23 mouse cellular contexts compared by ENCODE assay signal in the genomic region with DNA sequence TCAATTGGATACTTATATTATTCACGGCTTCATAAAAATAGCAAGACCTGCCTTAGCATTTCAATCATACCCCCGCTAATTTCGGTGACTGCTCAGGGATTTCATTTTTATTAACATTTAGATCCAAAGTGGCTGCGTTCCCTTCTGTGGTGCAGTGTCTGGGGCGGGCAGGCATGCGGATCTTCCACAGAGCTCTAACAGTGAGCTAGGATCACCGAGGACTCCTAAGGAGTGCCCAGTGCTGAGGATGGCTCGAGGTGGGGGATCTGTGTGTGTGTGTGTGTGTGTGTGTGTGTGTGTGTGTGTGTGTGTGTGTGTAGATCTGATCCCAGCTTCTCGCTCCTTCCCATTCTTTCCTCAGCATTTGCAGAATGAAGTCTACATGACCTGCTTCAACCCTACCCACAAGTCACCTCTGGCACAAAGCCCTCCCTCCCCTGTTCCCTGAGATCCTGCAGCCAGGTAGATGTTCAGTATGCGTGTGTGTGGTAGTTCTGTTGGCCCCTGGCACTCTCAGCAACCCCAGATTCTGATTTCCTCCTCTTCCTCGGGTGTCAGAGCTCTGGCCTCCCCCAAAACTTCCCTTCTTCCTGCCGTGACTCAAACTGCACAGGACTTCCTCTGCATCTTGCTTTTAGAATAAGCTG.
DNase-seq lines count a peak whose midpoint lies in the region; ATAC-seq and TF ChIP-seq lines count a peak whose summit lies in the region.
"Had no signal": no experiment of that assay in that cellular context is flagged by ENCODE, and none has a peak within 500 bp of the region (broad histone marks: within the 10 kb centered on the region; RNA-seq: fewer than 3 reads in every experiment).

No protein-coding gene starts in this region.

- no peak overlapping the region for H3K4me2 ChIP-seq in liver, embryonic 11.5 days
- H3K4me2 ChIP-seq in liver, postnatal 0 days (ENCODE audit: low read depth, low read length) = no peak overlapping the region
- H3K4me2 ChIP-seq in hindbrain, embryonic 13.5 days = peak overlapping the region; percentile 32
- peak overlapping the region; percentile 33; the same call in 1 of the 2 replicates for H3K4me2 ChIP-seq in midbrain, embryonic 14.5 days (ENCODE audit: low read length)
- H3K4me2 ChIP-seq in intestine, embryonic 16.5 days (ENCODE audit: low read depth, low read length) = no peak overlapping the region
- H3K4me2 ChIP-seq: forebrain, embryonic 13.5 days; heart, embryonic 13.5 days had no signal

- no peaks in the 10 kb centered on the region for H3K27me3 ChIP-seq in liver, embryonic 11.5 days (replicated peaks; ENCODE audit: control insufficient read depth, insufficient read depth, low read length)
- H3K27me3 ChIP-seq in liver, postnatal 0 days (ENCODE audit: insufficient read depth, low read length) = peaks cover 4% of the 10 kb centered on the region; the same call in 1 of the 2 replicates
- H3K27me3 ChIP-seq in hindbrain, embryonic 13.5 days = peaks cover 41% of the 10 kb centered on the region
- H3K27me3 ChIP-seq in midbrain, embryonic 14.5 days (ENCODE audit: control insufficient read depth, insufficient read depth, low read length) = 0 out of 2 replicates have a peak, but pooled peaks cover 4% of the 10 kb centered on the region
- H3K27me3 ChIP-seq in intestine, embryonic 16.5 days (replicated peaks; ENCODE audit: control insufficient read depth, insufficient read depth, low read length) = no peaks in the 10 kb centered on the region
- H3K27me3 ChIP-seq: CH12.LX; forebrain, embryonic 13.5 days had no signal

- no peaks in the 10 kb centered on the region for H3K9me3 ChIP-seq in liver, embryonic 11.5 days (ENCODE audit: control insufficient read depth, low read length)
- no peaks in the 10 kb centered on the region; the same call in 1 of the 2 replicates for H3K9me3 ChIP-seq in liver, postnatal 0 days (ENCODE audit: low read length)
- no peaks in the 10 kb centered on the region for H3K9me3 ChIP-seq in hindbrain, embryonic 13.5 days
- H3K9me3 ChIP-seq in midbrain, embryonic 14.5 days (ENCODE audit: control insufficient read depth, low read length) = no peaks in the 10 kb centered on the region
- H3K9me3 ChIP-seq in intestine, embryonic 16.5 days (ENCODE audit: control insufficient read depth, low read length) = no peaks in the 10 kb centered on the region
- H3K9me3 ChIP-seq: forebrain, embryonic 13.5 days; G1E; heart, embryonic 13.5 days had no signal

- no peaks in the 10 kb centered on the region for H3K4me1 ChIP-seq in liver, embryonic 11.5 days (replicated peaks; ENCODE audit: control insufficient read depth, insufficient read depth, low read length)
- H3K4me1 ChIP-seq in liver, postnatal 0 days (ENCODE audit: insufficient read depth) = no peaks in the 10 kb centered on the region
- peaks cover 17% of the 10 kb centered on the region for H3K4me1 ChIP-seq in hindbrain, embryonic 13.5 days (replicated peaks)
- H3K4me1 ChIP-seq in midbrain, embryonic 14.5 days (ENCODE audit: control insufficient read depth, insufficient read depth, low read length) = peaks cover 8% of the 10 kb centered on the region
- H3K4me1 ChIP-seq in intestine, embryonic 16.5 days (ENCODE audit: control insufficient read depth, insufficient read depth, low read length) = no peaks in the 10 kb centered on the region

- H3K9ac ChIP-seq in liver, embryonic 11.5 days (ENCODE audit: low read depth, low read length) = no peak overlapping the region
- H3K9ac ChIP-seq in liver, postnatal 0 days (replicated peaks) = no peak overlapping the region
- H3K9ac ChIP-seq in hindbrain, embryonic 13.5 days = no peak overlapping the region
- no peak overlapping the region for H3K9ac ChIP-seq in midbrain, embryonic 14.5 days (replicated peaks; ENCODE audit: low read length)
- H3K9ac ChIP-seq in intestine, embryonic 16.5 days (ENCODE audit: low read depth, low read length) = no peak overlapping the region
- H3K9ac ChIP-seq: forebrain, embryonic 13.5 days; heart, embryonic 13.5 days had no signal

- no peak overlapping the region for H3K4me3 ChIP-seq in liver, embryonic 11.5 days (ENCODE audit: low read depth, low read length)
- no peak overlapping the region for H3K4me3 ChIP-seq in liver, postnatal 0 days (ENCODE audit: low read depth, low read length)
- no peak overlapping the region for H3K4me3 ChIP-seq in hindbrain, embryonic 13.5 days
- no peak overlapping the region for H3K4me3 ChIP-seq in midbrain, embryonic 14.5 days (replicated peaks; ENCODE audit: low read depth, low read length)
- no peak overlapping the region for H3K4me3 ChIP-seq in intestine, embryonic 16.5 days (ENCODE audit: low read length)
- H3K4me3 ChIP-seq: forebrain, embryonic 13.5 days; heart, embryonic 13.5 days had no signal

- no peak for TF ChIP-seq EP300 in liver, postnatal 0 days (IDR thresholded peaks at IDR 0.05; ENCODE audit: low read depth)

- peak; percentile 27 for DNase-seq in liver, embryonic 11.5 days (ENCODE audit: low spot score)
- no peak for DNase-seq in liver, postnatal 0 days
- DNase-seq in NIH3T3 (ENCODE audit: low read depth) = peak; percentile 24
- DNase-seq in midbrain, embryonic 14.5 days = no peak
- no peak for DNase-seq in left cerebral cortex, adult 18-20 months (ENCODE audit: low spot score in 2 of 2)
- DNase-seq in urinary bladder, postnatal 14 days (ENCODE audit: low spot score) = no peak
- DNase-seq: adrenal gland, adult 2 months; B cell, adult 2 months; cerebellum, adult 2 months; cerebellum, postnatal 36 days; kidney, adult 2 months; layer of hippocampus, adult 9-11 months; lung, adult 18-20 months; lung, postnatal 10 days had no signal

- WGBS in liver, embryonic 11.5 days = 74% methylated on average over 12 of the region's 12 CpGs
- 71% methylated on average over 12 of the region's 12 CpGs for WGBS in liver, postnatal 0 days (ENCODE audit: insufficient replicate concordance)
- WGBS in hindbrain, embryonic 13.5 days = 61% methylated on average over 12 of the region's 12 CpGs
- 49% methylated on average over 12 of the region's 12 CpGs for WGBS in midbrain, embryonic 14.5 days
- WGBS in intestine, embryonic 16.5 days = 65% methylated on average over 12 of the region's 12 CpGs

- H3K36me3 ChIP-seq in liver, embryonic 11.5 days (ENCODE audit: control insufficient read depth, insufficient read depth, low read length) = no peaks in the 10 kb centered on the region
- H3K36me3 ChIP-seq in liver, postnatal 0 days (replicated peaks; ENCODE audit: insufficient read depth, low read length) = no peaks in the 10 kb centered on the region
- H3K36me3 ChIP-seq in hindbrain, embryonic 13.5 days = no peaks in the 10 kb centered on the region
- H3K36me3 ChIP-seq in midbrain, embryonic 14.5 days (ENCODE audit: control insufficient read depth, insufficient read depth, low read length) = no peaks in the 10 kb centered on the region
- H3K36me3 ChIP-seq in intestine, embryonic 16.5 days (ENCODE audit: control insufficient read depth, insufficient read depth, low read length) = no peaks in the 10 kb centered on the region
- H3K36me3 ChIP-seq: G1E; heart, embryonic 13.5 days had no signal

- no peak for TF ChIP-seq CTCF in liver, postnatal 0 days (IDR thresholded peaks at IDR 0.05; ENCODE audit: low read depth)

- ATAC-seq in liver, embryonic 11.5 days (replicated peaks; ENCODE audit: low FRiP score) = no peak
- ATAC-seq in liver, postnatal 0 days = no peak
- ATAC-seq in hindbrain, embryonic 13.5 days (ENCODE audit: low FRiP score) = peak; percentile 82
- peak; percentile 57; the same call in 1 of the 2 replicates for ATAC-seq in midbrain, embryonic 14.5 days (ENCODE audit: low FRiP score, low TSS enrichment)
- no peak for ATAC-seq in intestine, embryonic 16.5 days
- ATAC-seq: forebrain, embryonic 13.5 days; inflammation-experienced regulatory T-cells, adult 6 months had no signal

- H3K27ac ChIP-seq in liver, embryonic 11.5 days (ENCODE audit: low read depth, low read length) = no peak overlapping the region
- H3K27ac ChIP-seq in liver, postnatal 0 days (ENCODE audit: low read depth) = no peak overlapping the region
- peak overlapping the region; percentile 35; the same call in 1 of the 2 replicates for H3K27ac ChIP-seq in hindbrain, embryonic 13.5 days
- H3K27ac ChIP-seq in midbrain, embryonic 14.5 days (replicated peaks; ENCODE audit: low read depth, low read length) = no peak overlapping the region
- H3K27ac ChIP-seq in intestine, embryonic 16.5 days (ENCODE audit: low read length) = no peak overlapping the region
- H3K27ac ChIP-seq: forebrain, embryonic 13.5 days; heart, embryonic 13.5 days; kidney, postnatal 0 days; stomach, postnatal 0 days had no signal

Comparison
In these comparisons a context has a peak if more than half of its experiments do, and no peak if none do; other contexts are left out.
1. DNase-seq: peak in liver, embryonic 11.5 days (single experiment) and NIH3T3 (single experiment); none in liver, postnatal 0 days (single experiment), midbrain, embryonic 14.5 days (single experiment), left cerebral cortex, adult 18-20 months (0 of 2) and urinary bladder, postnatal 14 days (single experiment).
2. ATAC-seq: peak in hindbrain, embryonic 13.5 days (single experiment) and midbrain, embryonic 14.5 days (single experiment); none in liver, embryonic 11.5 days (single experiment), liver, postnatal 0 days (single experiment) and intestine, embryonic 16.5 days (single experiment).
3. H3K4me2 ChIP-seq: peak in hindbrain, embryonic 13.5 days (single experiment) and midbrain, embryonic 14.5 days (single experiment); none in liver, embryonic 11.5 days (single experiment), liver, postnatal 0 days (single experiment) and intestine, embryonic 16.5 days (single experiment).